Mouse (Mus musculus) hindbrain, embryonic 14.5 days (tissue): ENCODE results near the gene Nlgn2. TPM values are rescaled to one million over a fixed set of nuclear protein-coding genes. Genes with fewer than 3 reads are reported as not detected.
A peak's percentile ranks its signal among the peaks of the same experiment; 100 is the strongest.

ENCODE experiments used
- ATAC-seq: fragments of 200-750 bp; cut with Nextera tagmentation; 2 replicates; pipeline ENCODE4 v1.8.0; 2017; ENCODE audit warnings: moderate number of reproducible peaks, mild to moderate bottlenecking, moderate TSS enrichment, moderate library complexity; ENCODE audit not compliant: low FRiP score
- DNase-seq: peaks from one replicate; pipeline ENCODE4 v3.0.0-alpha.2; 2015; ENCODE audit warnings: low spot score
- H3K27ac ChIP-seq: fragments of 300-500 bp; sonication (generic); 2 replicates; pipeline ENCODE4 v1.5.1; 2014; ENCODE audit warnings: mild to moderate bottlenecking, moderate library complexity
- H3K27me3 ChIP-seq: fragments of 300-500 bp; sonication (generic); 2 replicates; pipeline ENCODE4 v1.6.1; 2014; ENCODE audit warnings: mild to moderate bottlenecking, low read length, mixed read lengths; ENCODE audit not compliant: control insufficient read depth, insufficient read depth
- H3K36me3 ChIP-seq: fragments of 300-500 bp; sonication (generic); replicated peaks from 2 replicates; pipeline ENCODE4 v1.6.1; 2014; ENCODE audit not compliant: control insufficient read depth, insufficient read depth
- H3K4me1 ChIP-seq: fragments of 300-500 bp; sonication (generic); replicated peaks from 2 replicates; pipeline ENCODE4 v1.6.1; 2014; ENCODE audit warnings: antibody characterized with exemption, low read length, mixed read lengths; ENCODE audit not compliant: control insufficient read depth, insufficient read depth
- H3K4me2 ChIP-seq: fragments of 300-500 bp; sonication (generic); replicated peaks from 2 replicates; pipeline ENCODE4 v1.6.1; 2014; ENCODE audit warnings: mild to moderate bottlenecking, moderate library complexity
- H3K4me3 ChIP-seq: fragments of 300-500 bp; sonication (generic); replicated peaks from 2 replicates; pipeline ENCODE4 v1.5.1; 2014; ENCODE audit warnings: mild to moderate bottlenecking, low read length
- H3K9ac ChIP-seq: fragments of 300-500 bp; sonication (generic); 2 replicates; pipeline ENCODE4 v1.6.1; 2014
- H3K9me3 ChIP-seq: fragments of 300-500 bp; sonication (generic); 2 replicates; pipeline ENCODE4 v1.6.1; 2016; ENCODE audit warnings: low read length; ENCODE audit not compliant: control insufficient read depth
- WGBS: fragments of 180-500 bp; shearing (Covaris S2); extraction: QIAGEN DNeasy Blood & Tissue Kit; methylation state at CpG from one replicate; pipeline ENCODE4 v1.1.7; 2014; 5-methylcytosine and 5-hydroxymethylcytosine counted together
- polyA plus RNA-seq: library from polyadenylated mRNA; unstranded; fragments of >200 nt; fragmentation: Nextera tagmentation; extraction: Ambion mirVana; gene quantifications from 2 replicates; pipeline ENCODE4 v1.2.1, GENCODE M21; 2014

The Nlgn2 gene
- polyA plus RNA-seq, 1 experiment from 2014 or later = 24.7 TPM

DNA sequence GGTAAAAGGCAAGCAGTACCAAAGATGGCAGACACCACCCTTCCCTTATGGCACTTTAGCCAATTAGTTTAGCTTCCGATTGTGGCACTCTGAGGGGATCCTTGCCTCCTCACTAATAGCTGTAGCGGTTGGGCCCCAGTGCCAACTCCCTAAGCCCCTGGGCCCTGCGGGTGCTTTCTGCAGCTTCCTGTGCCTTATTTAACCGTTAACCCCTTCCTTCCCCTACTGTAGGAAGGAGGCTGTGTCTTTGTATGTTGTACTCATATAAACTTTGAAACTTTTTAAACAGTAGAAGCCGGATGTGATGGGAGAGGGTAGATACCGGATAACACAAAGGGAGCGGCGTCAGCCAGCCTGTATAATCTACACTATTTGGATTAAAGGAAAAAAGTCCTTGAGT lies 13.2 kb upstream of the Nlgn2 start:
- ATAC-seq = no peak

DNA sequence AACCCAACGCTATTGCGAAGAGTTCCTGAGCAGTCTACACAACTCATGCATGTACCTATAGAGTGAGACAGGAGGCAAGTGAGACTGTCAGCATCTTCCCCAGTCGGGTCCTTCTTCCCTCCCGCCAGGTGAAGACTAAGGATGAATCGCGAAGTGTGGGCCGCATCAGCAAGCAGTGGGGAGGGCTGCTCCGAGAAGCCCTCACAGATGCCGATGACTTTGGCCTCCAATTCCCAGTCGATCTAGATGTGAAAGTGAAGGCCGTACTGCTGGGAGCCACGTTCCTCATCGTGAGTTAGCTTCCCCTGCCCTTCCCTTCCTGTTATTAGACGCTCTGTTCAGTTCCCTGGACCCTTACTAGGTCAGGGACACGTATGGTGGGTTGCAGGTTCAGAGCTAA lies 12.3 kb upstream of the Nlgn2 start:
- Histone ChIP-seq H3K27ac (no peak overlapping the region), H3K4me2 (no peak overlapping the region), H3K4me3 (no peak overlapping the region), H3K27me3 (no peaks in the 10 kb centered on the region), H3K9me3 (no peaks in the 10 kb centered on the region), H3K4me1 (peaks cover 24% of the 10 kb centered on the region), H3K36me3 (peaks cover 40% of the 10 kb centered on the region), H3K9ac (no peak overlapping the region)
- no peak for DNase-seq
- ATAC-seq = no peak
- WGBS = 92% methylated on average over 15 of the region's 15 CpGs

More for the DNA sequence above, 13.2 kb upstream of the Nlgn2 start:
- DNase-seq = no peak
- Histone ChIP-seq H3K4me3 (no peak overlapping the region), H3K27me3 (no peaks in the 10 kb centered on the region), H3K4me1 (peaks cover 18% of the 10 kb centered on the region), H3K4me2 (no peak overlapping the region), H3K9me3 (no peaks in the 10 kb centered on the region), H3K27ac (no peak overlapping the region), H3K9ac (no peak overlapping the region), H3K36me3 (peaks cover 40% of the 10 kb centered on the region)
- WGBS = 73% methylated on average over 8 of the region's 8 CpGs

DNA sequence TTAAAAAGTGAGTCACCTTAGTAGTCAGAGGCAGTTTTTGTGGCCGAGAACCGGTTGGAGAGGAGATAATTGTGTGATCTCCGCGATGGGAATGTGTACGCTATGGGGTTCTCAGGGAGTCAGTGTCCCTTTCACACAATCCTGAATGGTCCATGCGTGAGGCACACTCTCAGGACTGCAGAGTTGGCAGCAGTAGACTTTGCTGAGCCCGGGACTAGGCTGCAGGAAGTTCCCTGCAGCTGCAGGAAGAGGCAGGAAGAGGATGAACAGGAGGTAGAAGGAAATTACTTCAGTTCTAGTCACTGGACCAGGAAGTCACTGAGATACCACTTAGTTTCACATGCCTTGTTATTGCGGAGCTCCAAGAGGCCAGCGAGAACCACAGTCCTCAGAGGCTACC lies 11.5 kb upstream of the Nlgn2 start:
- ATAC-seq = no peak
- H3K4me2 ChIP-seq = no peak overlapping the region
- no peak overlapping the region for H3K9ac ChIP-seq
- no peak overlapping the region for H3K27ac ChIP-seq
- H3K4me3 ChIP-seq = no peak overlapping the region
- H3K9me3 ChIP-seq = no peaks in the 10 kb centered on the region
- DNase-seq = no peak
- peaks cover 24% of the 10 kb centered on the region for H3K4me1 ChIP-seq
- peaks cover 40% of the 10 kb centered on the region for H3K36me3 ChIP-seq
- no peaks in the 10 kb centered on the region for H3K27me3 ChIP-seq
- WGBS = 94% methylated on average over 9 of the region's 9 CpGs

DNA sequence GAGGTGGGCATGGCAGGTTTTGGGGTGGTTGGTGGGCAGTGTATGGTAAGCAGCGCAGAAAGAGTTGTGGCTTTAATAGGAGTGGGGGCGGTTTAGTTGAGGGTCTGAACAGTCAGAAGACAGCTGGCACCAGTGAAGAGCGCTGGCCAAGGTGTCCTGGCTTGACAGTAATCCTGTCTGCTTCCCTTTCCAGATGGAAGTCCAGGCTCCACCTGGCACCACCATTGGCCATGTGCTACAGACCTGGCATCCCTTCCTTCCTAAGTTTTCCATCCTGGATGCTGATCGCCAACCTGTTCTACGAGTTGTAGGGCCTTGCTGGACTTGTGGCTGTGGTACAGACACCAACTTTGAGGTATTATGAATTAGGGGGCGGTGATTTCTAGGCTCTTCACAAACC lies 10.4 kb upstream of the Nlgn2 start:
- Histone ChIP-seq H3K27me3 (no peaks in the 10 kb centered on the region), H3K9me3 (no peaks in the 10 kb centered on the region), H3K4me1 (peaks cover 24% of the 10 kb centered on the region), H3K27ac (no peak overlapping the region), H3K36me3 (peaks cover 40% of the 10 kb centered on the region), H3K9ac (peak overlapping the region; percentile 77; the same call in 1 of the 2 replicates), H3K4me3 (peak overlapping the region; percentile 60), H3K4me2 (peak overlapping the region; percentile 86)
- ATAC-seq (no peak), DNase-seq (no peak)
- 92% methylated on average over 6 of the region's 6 CpGs for WGBS

DNA sequence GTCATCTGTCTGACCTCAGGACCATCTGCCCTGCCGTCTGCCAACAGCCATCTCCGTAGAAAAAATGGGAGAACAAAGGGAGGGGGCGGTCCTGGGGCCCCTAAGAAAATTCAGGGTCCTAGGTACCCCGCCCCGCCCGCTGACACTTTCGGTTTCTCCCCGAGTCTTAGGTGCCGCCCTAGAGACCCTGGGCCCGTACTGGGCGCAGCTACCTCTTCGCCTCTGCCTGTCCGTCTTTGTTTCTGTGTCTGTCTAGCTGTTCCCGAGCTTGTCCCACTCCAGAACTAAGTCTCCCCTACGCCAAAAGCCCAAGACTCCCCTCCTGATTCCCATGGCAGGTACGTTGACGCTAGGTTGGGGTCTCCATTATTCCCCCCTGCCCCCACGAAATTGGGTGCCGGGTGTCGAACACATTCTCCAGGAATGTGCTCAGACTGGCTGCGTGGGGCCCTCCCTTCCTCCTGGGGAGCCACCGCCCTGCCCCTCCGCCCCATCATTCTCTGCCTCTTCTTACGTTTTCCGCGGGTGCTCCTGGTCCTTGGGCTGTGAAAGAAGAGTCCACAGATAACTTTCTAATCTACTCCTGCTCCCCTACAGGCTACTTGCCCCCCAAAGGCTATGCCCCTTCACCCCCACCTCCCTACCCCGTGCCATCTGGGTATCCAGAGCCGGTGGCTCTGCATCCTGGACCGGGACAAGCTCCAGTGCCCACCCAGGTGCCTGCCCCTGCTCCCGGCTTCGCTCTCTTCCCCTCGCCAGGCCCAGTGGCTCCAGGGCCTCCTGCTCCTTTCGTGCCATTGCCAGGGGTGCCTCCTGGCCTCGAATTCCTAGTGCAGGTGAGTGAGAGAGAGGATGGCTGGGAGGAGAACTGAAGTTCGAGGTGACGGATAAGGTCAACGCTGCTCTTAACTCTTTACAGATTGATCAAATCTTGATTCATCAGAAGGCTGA lies 9.4 kb upstream of the Nlgn2 start:
- DNase-seq = no peak

DNA sequence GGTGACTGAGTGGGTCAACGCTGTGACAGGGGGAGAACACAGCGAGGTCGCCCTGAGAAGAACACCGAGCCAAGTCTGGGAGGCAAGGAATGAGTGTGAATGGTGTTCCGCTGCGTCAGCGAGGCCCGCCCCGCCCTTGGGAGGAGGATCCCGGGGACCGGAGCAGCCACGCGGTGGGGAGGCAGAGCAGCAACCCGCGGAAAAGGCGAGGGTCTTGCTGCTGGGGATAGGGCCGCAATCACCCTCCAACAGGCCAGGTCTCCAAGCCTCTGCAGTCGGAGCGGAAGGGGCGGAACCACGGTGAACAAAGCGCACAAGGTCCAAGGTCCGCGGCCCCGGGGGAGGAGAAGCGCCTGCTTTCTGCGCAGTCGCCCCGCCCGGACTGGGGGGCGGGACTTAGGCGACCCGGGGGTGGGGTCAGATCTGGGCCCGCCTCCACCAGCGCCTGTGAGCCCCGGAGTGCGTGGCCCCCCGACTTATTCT lies 8.7 kb upstream of the Nlgn2 start, which contains the start of gene Plscr3:
TSS of gene Plscr3 (plus strand) at position 179 of the 483 bp plus-strand sequence.
- peak within 1 kb of the TSS; percentile 77 for H3K9ac ChIP-seq
- ATAC-seq (peak; percentile 93), DNase-seq (peak; percentile 89)
- peak within 1 kb of the TSS; percentile 86 for H3K4me2 ChIP-seq
- H3K27ac ChIP-seq = peak within 1 kb of the TSS; percentile 93
- peaks cover 35% of the 10 kb centered on the region for H3K36me3 ChIP-seq
- no peaks in the 10 kb centered on the region for H3K9me3 ChIP-seq
- peaks cover 24% of the 10 kb centered on the region for H3K4me1 ChIP-seq
- H3K4me3 ChIP-seq = peak within 1 kb of the TSS; percentile 60
- H3K27me3 ChIP-seq = no peaks in the 10 kb centered on the region
- WGBS = under 1% methylated on average over 35 of the region's 38 CpGs

More for the DNA sequence above, 9.4 kb upstream of the Nlgn2 start:
- peak overlapping the region; percentile 77 for H3K9ac ChIP-seq
- H3K4me3 ChIP-seq = peak overlapping the region; percentile 60
- ATAC-seq = peak; percentile 54
- no peaks in the 10 kb centered on the region for H3K27me3 ChIP-seq
- peaks cover 40% of the 10 kb centered on the region for H3K36me3 ChIP-seq
- peak overlapping the region; percentile 93 for H3K27ac ChIP-seq
- peak overlapping the region; percentile 86 for H3K4me2 ChIP-seq
- H3K9me3 ChIP-seq = no peaks in the 10 kb centered on the region
- H3K4me1 ChIP-seq = peaks cover 24% of the 10 kb centered on the region
- WGBS = 11% methylated on average over 37 of the region's 37 CpGs

DNA sequence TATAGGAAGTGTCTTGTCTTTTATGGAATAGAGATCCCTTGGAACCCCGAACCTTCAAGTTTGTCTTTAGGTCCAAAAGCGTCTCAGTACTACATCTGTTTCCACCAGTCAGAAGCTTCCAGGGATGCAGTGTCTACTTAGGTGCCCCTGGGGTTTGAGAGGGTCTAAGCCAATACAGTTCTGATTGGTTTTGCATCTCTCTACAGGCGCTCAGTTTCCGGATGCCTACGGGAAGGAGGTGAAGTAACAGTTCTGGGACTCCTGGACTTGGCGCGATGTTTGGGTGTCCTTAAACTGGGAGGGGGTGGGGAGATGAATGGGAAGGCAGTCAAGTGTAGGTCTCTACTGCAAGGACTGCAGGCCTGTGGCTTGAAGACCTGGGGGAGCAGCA lies 1.1 kb upstream of the Nlgn2 start:
- Histone ChIP-seq H3K27ac (peak overlapping the region; percentile 80), H3K4me3 (peak overlapping the region; percentile 95), H3K4me1 (peaks cover 33% of the 10 kb centered on the region), H3K4me2 (peak overlapping the region; percentile 99), H3K9me3 (no peaks in the 10 kb centered on the region), H3K9ac (peak overlapping the region; percentile 62), H3K27me3 (no peaks in the 10 kb centered on the region), H3K36me3 (peaks cover 3% of the 10 kb centered on the region)
- WGBS = 2% methylated on average over 7 of the region's 7 CpGs
- DNase-seq (no peak), ATAC-seq (no peak)

DNA sequence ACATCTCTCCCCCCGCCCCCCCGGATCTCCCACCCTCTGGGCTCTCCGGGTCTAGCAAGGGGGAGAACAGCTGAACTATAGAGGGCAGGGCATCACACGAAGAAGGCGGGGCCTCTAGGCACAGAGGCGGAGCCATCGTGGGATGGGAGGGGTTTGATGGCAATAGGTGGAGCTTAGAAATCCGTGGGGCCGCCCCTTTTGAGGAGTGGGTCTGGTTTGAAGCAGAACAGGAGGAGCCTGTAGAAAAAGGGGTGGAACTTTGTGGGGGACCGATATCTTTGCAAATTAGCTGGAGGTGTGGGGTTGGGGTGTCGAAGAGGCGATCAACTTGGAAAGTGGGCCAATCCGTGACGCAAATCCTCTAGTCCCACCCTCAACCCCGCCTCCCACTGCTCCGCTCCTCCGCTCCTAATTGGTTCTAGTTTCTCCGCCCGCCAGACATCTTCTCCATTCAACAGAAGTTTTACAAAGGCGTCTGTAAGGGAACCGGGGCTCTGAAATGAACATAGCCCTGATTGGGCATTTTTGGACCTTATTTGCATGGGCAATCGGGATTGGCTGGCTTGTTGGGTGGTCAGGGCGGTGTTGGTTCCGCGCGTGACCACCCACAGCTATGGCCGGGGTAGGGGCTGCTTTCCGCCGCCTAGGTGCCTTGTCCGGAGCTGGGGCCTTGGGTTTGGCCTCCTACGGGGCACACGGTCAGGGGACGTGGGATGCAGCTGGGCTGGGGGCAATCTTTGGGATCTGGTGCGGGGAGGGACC lies 549 bp upstream of the Nlgn2 start, which contains the start of gene Tmem256:
TSS of gene Tmem256 (plus strand) at position 563 of the 762 bp plus-strand sequence.
- WGBS = under 1% methylated on average over 34 of the region's 34 CpGs
- Histone ChIP-seq H3K4me3 (peak within 1 kb of the TSS; percentile 95), H3K9me3 (no peaks in the 10 kb centered on the region), H3K4me2 (peak within 1 kb of the TSS; percentile 99), H3K4me1 (peaks cover 35% of the 10 kb centered on the region), H3K9ac (peak within 1 kb of the TSS; percentile 98), H3K36me3 (peaks cover 9% of the 10 kb centered on the region), H3K27me3 (no peaks in the 10 kb centered on the region), H3K27ac (peak within 1 kb of the TSS; percentile 98)
- DNase-seq (peak; percentile 97), ATAC-seq (peak; percentile 91)
